Mouse (Mus musculus): ENCODE data around the gene Foxa1. TPM values are rescaled to one million over a fixed set of nuclear protein-coding genes. Genes with fewer than 3 reads are reported as not detected.

Foxa1 gene
- polyA plus RNA-seq, 1 experiment from 2014 or later, result 0.80 TPM

DNA sequence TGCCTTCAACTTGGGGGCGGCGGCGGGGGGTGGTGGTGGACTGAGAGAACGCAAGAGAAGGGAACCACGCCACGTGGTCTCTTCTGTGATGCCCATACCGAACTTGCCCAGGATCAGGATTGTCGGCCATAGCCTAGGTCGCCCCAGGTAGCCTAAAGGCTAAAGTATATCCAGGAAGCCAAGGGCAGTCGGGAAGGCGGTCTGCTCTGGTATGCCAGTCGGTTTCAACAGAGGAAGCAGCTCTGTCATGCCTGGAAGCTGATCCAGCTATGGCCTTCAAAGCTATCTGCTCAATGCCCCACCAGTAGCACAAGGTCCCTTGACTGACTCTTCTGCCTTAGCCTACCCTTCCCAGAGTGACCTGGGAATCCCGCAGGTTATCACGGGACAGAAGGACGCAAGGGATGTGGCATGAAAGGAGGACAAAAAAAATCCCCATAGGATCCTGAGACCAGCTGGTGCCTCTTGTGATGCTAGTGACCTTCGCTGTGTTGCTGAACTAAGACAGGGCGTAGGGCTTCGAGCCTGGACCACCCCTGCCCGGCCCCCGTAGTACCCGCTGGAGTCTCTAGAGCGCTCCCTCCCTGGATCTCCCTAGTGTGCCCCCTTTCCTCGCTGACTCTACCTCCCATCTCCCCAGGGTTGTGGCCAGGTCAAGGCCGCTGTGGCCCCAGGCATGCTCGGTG, 2.4 kb upstream of the Foxa1 start:
- DNase-seq (ENCODE audit: low read depth, low spot score) (no peak), ATAC-seq (no peak)
- in situ Hi-C loops (cut with MboI; ENCODE audit: low pct_unique_long_range_greater_than_20kb), result loop anchor here (5.0 to 10.0 kb wide), 2 partner anchors 236 to 267 kb away; no protein-coding TSS in a partner anchor
- ChIA-PET POLR2A (no interaction called here), CTCF (no interaction called here)
- no peak for TF ChIP-seq CTCF (IDR thresholded peaks at IDR 0.05)
- peaks cover 47% of the 10 kb centered on the region for H3K27me3 ChIP-seq

DNA sequence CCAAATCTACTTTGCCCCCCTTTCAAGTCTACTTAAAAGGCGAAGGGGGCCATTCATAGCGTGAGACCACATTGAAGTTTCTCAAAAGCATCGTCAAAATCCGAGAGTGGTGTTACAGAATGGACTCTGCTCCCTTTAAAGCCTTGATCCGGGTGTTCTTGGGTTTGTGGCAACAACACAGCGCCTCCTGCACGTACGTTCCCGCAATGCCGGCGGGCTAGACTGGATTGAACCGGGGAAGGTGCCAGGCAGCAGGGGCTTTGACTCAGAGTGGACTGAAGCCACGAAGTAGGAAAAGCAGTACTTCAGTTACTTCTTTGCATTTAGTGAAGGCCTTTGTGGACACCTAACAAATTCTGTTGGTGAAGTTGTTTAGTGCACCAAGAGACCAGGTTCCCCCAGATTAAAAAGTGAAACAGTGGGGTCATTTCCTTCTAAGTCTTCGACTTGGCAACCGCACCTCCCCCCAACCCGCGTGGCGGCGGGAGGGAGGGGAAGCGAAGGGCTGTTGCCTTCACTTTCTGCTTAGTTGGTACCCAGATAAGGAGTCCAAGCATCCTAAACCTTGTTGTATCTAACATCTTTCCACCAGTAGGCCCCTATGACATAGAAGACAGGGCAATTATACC, 1.8 kb upstream of the Foxa1 start:
- no peak for TF ChIP-seq CTCF (IDR thresholded peaks at IDR 0.05)
- H3K27me3 ChIP-seq, result peaks cover 47% of the 10 kb centered on the region
- in situ Hi-C loops (cut with MboI; ENCODE audit: low pct_unique_long_range_greater_than_20kb), result loop anchor here (5.0 to 10.0 kb wide), 2 partner anchors 236 to 266 kb away; no protein-coding TSS in a partner anchor
- POLR2A ChIA-PET, result no interaction called here
- DNase-seq (ENCODE audit: low read depth, low spot score) (no peak), ATAC-seq (no peak)
- CTCF ChIA-PET, result no interaction called here

DNA sequence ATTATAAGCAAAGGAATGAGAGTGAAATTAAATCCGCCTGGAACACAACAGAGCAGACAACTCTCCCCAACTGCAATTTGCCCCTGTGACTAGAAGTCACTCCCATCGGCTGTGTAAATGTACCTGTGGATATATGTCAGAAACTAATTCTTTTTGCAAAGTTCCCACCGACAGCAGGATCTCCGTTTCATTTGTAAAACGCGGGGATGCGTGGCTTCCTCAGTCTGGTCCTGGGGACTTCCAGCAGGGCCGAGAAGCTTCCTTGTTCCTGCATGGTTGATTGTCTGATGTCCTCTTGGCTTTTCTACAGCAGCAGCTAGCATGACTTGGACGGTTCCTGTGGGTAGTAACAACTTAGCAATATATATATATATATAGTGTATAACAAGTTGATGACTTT, 1.2 kb upstream of the Foxa1 start:
- ChIA-PET CTCF (no interaction called here), POLR2A (no interaction called here)
- in situ Hi-C loops (cut with MboI; ENCODE audit: low pct_unique_long_range_greater_than_20kb), result loop anchor here (5.0 to 10.0 kb wide), 2 partner anchors 237 to 266 kb away; no protein-coding TSS in a partner anchor
- no peak for ATAC-seq
- no peak for TF ChIP-seq CTCF (IDR thresholded peaks at IDR 0.05)
- no peak for DNase-seq (ENCODE audit: low read depth, low spot score)
- H3K27me3 ChIP-seq, result peaks cover 47% of the 10 kb centered on the region

DNA sequence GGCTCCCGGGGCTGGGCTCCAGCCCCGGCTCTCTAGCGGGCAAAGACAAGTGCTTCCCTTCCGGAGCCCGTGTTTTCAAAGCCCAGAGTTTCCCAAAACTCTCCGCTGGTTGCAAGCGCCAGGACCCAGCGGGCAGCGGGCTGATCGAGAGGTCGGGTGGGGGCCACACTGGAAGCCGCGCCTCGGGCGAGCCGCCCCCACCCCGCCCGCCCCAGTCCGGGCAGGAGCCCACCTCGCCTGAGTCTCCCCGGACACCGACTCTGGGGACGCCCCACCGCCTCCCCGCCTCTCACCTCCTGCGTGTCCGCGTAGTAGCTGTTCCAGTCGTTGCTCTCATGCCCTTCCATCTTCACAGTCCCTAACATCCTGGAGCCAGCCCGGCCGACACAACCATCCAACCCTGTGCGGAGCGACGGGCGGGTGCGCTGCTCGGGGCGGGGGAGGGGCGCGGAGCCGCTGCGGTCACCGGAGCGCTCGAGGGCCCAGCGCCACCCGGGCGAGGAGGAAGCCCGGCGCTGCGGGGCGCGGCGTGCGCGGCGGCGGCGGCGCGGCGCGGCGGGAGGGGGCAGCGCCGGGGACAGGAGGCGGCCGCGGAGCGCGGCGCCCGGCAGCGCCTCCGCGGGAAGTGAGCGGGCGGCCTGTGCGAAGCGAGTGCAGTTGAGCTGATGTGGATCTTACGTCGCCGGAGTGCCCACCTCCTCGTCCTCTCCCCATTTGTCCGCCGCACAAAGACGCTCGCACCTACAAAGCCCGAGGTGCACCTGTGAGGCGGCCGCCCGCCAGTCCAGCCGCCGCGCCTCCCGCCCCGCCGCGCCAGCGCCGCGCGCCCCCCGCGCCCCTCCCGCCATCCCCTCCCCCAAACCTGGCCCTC, 1.1 kb downstream of the Foxa1 start:
- POLR2A ChIA-PET, result no interaction called here

DNA sequence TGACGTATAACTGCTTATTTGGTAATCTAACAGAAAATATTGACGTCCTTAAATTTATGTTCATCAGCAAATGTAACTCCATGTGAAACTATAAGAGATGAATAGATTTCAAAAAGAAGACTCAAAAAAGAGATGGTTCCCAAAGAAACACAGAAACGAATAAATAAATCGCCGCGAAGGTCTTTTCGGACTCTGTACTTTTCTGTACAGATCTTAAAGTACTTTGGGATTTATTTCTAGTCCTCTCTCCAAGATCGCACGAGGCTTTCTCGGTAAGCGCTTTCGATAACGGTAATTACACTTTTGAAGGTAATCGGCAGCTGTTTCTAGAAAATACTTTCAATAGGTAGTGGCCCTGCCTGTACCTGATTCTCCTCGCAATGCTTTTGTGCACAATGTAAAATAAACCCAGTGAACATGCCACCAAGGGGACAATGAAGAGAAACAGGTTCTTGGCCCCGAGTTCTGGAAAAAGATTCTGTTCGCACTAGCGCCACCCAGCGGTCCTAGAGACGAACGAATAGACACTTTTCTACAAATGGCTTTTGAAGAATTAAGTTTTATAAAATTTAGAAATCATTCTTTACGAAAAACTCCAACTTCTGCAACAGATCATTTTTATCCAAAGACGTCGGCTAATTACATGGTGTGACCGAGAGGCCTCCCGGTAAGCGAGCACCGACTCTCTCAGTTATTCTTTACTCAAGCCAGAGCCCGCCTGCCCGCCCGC, 1.9 kb downstream of the Foxa1 start:
- ChIA-PET CTCF (no interaction called here), POLR2A (no interaction called here)
- no peak for TF ChIP-seq CTCF (IDR thresholded peaks at IDR 0.05)
- no peak for DNase-seq (ENCODE audit: low read depth, low spot score)
- in situ Hi-C loops (cut with MboI; ENCODE audit: low pct_unique_long_range_greater_than_20kb), result loop anchor here (5.0 to 10.0 kb wide), 2 partner anchors 240 to 263 kb away; no protein-coding TSS in a partner anchor
- ATAC-seq, result peak; percentile 33
- H3K27me3 ChIP-seq, result peaks cover 23% of the 10 kb centered on the region

More for the DNA sequence above, 1.1 kb downstream of the Foxa1 start:
- H3K27me3 ChIP-seq, result peaks cover 29% of the 10 kb centered on the region
- in situ Hi-C loops (cut with MboI; ENCODE audit: low pct_unique_long_range_greater_than_20kb), result loop anchor here (5.0 to 10.0 kb wide), 2 partner anchors 239 to 263 kb away; no protein-coding TSS in a partner anchor
- no peak for TF ChIP-seq CTCF (IDR thresholded peaks at IDR 0.05)
- CTCF ChIA-PET, result no interaction called here
- ATAC-seq, result peak; percentile 84
- no peak for DNase-seq (ENCODE audit: low read depth, low spot score)

DNA sequence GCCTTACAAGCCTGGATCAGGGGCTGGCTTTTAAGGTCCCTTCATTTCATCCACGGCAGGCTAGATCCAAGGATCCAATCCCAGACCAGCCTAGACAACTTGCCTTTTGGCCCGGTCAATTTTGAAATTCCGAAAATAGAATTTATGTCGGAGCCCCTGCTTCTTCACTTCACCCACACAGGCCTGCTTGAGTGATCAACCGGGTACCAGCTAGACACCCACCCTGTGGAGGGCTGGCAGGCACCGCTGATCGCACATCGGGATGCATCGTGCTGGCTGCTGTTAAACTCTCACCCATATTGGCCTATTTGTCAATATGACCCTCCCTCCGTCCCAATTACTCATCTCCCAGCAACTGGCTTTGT, 3.1 kb downstream of the Foxa1 start:
- peaks cover 23% of the 10 kb centered on the region for H3K27me3 ChIP-seq
- CTCF ChIA-PET, result no interaction called here
- TF ChIP-seq CTCF (IDR thresholded peaks at IDR 0.05), result no peak
- POLR2A ChIA-PET, result no interaction called here
- DNase-seq (ENCODE audit: low read depth, low spot score) (no peak), ATAC-seq (no peak)
- in situ Hi-C loops (cut with MboI; ENCODE audit: low pct_unique_long_range_greater_than_20kb), result loop anchor here (10.0 kb wide), 1 partner anchor 241 kb away; no protein-coding TSS in a partner anchor

DNA sequence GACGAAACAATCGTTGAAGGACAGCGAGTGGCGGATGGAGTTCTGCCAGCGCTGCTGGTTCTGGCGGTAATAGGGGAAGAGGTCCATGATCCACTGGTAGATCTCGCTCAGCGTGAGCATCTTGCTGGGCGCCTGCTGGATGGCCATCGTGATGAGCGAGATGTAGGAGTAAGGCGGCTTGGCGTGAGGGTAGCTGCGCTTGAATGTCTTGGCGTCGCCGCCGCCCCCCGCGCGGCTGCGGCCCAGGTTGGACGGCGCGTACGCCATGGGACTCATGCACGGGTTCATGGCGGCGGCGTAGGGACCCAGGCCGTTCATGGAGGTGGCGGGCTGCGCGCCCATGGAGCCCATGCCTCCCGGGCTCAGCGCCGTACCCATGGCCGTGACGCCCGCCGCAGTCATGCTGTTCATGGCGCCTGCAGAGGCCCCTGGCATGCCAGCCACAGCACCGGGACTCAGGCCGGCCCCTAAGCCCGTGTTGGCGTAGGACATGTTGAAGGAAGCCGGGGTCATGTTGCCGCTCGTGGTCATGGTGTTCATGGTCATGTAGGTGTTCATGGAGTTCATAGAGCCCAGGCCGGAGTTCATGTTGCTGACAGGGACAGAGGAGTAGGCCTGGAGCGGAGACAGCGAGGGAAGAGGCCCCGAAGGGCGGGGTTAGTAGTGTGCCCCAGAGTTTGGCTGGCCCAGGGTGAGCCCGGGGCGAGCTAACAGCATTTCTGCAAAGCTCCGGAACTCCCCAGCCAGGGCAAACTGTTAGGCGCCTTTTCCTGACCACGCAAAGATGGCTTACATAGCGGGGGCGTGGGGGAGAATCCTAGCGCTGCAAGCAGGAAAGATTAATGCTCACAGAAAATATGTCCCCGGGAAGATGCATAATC, 3.7 kb downstream of the Foxa1 start:
- no peak for TF ChIP-seq CTCF (IDR thresholded peaks at IDR 0.05)
- in situ Hi-C loops (cut with MboI; ENCODE audit: low pct_unique_long_range_greater_than_20kb), result loop anchor here (10.0 kb wide), 1 partner anchor 242 kb away; no protein-coding TSS in a partner anchor
- no peak for DNase-seq (ENCODE audit: low read depth, low spot score)
- ChIA-PET CTCF (no interaction called here), POLR2A (interaction anchor here (0.6 kb wide), 1 partner anchor 86 kb away, joined by 3 read pairs; no protein-coding TSS in a partner anchor)
- H3K27me3 ChIP-seq, result peaks cover 26% of the 10 kb centered on the region
- ATAC-seq, result no peak

DNA sequence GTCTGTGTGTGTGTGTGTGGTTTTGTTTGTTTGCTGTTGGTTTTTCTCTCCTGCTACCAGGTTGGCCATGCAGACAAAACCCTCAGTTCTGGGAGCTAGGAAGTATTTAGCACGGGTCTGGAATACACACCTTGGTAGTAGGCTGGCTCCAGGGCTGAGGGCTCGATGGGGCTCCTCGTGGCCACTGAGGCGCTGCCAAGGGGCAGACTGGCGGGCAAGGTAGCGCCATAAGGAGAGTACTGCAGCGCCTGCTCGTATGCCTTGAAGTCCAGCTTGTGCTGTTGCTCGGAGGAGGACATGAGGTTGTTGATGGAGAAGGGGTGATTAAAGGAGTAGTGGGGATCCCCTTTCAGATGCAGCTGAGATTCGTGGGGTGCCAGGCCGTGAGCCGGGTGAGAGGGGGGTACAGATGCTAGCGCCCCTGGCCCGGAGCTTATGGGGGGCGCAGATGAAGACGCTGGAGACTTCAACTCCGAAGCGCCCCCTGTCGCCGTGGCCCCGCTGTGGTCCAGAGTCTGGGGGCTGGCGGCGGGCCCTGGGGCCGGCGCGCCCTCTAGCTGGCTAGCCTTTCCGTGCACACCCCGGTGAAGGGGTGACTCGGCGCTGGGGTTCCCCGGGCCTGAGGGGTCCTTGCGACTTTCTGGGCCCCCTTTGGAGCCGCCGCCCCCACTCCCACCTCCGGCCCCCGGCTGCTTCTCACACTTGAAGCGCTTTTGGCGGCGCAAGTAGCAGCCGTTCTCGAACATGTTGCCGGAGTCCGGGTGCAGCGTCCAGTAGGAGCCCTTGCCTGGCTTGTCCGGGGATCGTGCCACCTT, 4.6 kb downstream of the Foxa1 start:
- H3K27me3 ChIP-seq, result peaks cover 32% of the 10 kb centered on the region
- POLR2A ChIA-PET, result interaction anchor here (0.6 kb wide), 1 partner anchor 85 kb away, joined by 3 read pairs; no protein-coding TSS in a partner anchor
- CTCF ChIA-PET, result no interaction called here
- TF ChIP-seq CTCF (IDR thresholded peaks at IDR 0.05), result no peak
- DNase-seq (ENCODE audit: low read depth, low spot score) (no peak), ATAC-seq (no peak)
- in situ Hi-C loops (cut with MboI; ENCODE audit: low pct_unique_long_range_greater_than_20kb), result loop anchor here (10.0 kb wide), 1 partner anchor 243 kb away; no protein-coding TSS in a partner anchor
